Mouse (Mus musculus): ENCODE measurements around the gene Acadsb. TPM values are rescaled to one million over a fixed set of nuclear protein-coding genes. Genes with fewer than 3 reads are reported as not detected.
"Not testable (repeated sequence)": the region's sequence is repeated elsewhere in the genome, so short reads cannot be mapped to it uniquely, and the experiment has no call there.

Gene Acadsb
- polyA plus RNA-seq, 1 experiment from 2014 or later, result 84.0 TPM

DNA sequence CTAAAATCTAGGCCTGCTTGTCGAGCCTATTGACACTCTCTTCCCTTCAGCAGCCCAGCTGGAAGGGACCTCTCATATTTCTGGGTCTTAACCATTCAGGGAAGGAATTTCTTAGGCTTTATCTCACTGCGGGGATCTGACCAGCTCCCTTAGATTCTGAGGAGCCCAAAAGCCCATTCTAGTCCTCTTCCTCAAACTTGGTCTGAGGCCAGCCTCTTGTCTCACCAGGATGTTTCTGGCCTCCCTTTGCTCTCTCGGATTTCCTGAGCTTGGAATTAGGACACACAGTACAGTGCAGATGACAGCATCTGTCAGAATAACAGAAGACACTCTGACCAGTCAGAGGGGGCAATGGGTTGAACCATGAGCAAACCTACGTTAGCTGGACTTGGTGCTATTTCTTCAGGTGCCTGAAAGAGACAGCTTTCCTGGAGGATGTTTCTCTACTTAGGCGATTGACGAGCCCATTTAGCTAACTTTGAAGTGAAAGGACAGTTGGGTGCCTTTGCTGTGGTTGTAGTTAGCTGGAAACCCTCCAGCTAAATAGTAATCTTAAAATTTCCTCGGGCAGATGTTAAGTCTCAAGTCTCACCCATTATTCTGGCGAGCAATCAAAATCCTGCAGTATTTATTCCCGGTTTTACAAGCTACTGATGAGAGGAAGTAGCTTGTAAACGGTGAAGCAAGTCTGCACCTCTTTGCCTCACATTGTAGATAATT lies 980 bp downstream of the Acadsb start:
- Histone ChIP-seq H3K27ac (no peak overlapping the region), H3K27me3 (no peaks in the 10 kb centered on the region), H3K9me3 (no peaks in the 10 kb centered on the region), H3K4me3 (replicated peaks) (peak overlapping the region; percentile 79), H3K9ac (peak overlapping the region; percentile 62), H3K36me3 (replicated peaks) (no peaks in the 10 kb centered on the region; the same call in 1 of the 2 replicates), H3K4me2 (peak overlapping the region; percentile 65), H3K4me1 (peaks cover 20% of the 10 kb centered on the region)
- 68% methylated on average over 10 of the region's 10 CpGs for WGBS
- ATAC-seq (ENCODE audit: low FRiP score), result no peak

DNA sequence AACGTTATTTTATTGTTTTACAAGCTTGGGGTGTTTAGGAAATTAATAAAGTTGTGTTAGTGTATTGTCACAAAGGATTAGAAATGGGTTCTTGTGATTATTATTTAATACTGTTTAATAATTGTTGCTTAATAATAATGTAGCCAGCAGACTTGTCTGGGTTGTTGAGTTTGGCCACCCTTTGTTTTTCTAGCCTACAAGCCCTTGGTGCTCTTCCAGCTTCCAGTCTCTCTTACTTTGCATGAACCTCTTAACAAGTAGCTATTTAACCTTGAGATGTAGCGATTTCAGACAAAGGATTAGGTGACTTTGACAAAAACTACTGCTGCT lies 1.5 kb downstream of the Acadsb start:
- no peak overlapping the region for H3K4me3 ChIP-seq (replicated peaks)
- WGBS, result 83% methylated on average over 2 of the region's 2 CpGs
- H3K27ac ChIP-seq, result no peak overlapping the region
- no peaks in the 10 kb centered on the region for H3K27me3 ChIP-seq
- no peaks in the 10 kb centered on the region for H3K9me3 ChIP-seq
- H3K36me3 ChIP-seq (replicated peaks), result no peaks in the 10 kb centered on the region; the same call in 1 of the 2 replicates
- peaks cover 20% of the 10 kb centered on the region for H3K4me1 ChIP-seq
- no peak overlapping the region for H3K9ac ChIP-seq
- ATAC-seq (ENCODE audit: low FRiP score), result no peak
- H3K4me2 ChIP-seq, result no peak overlapping the region

DNA sequence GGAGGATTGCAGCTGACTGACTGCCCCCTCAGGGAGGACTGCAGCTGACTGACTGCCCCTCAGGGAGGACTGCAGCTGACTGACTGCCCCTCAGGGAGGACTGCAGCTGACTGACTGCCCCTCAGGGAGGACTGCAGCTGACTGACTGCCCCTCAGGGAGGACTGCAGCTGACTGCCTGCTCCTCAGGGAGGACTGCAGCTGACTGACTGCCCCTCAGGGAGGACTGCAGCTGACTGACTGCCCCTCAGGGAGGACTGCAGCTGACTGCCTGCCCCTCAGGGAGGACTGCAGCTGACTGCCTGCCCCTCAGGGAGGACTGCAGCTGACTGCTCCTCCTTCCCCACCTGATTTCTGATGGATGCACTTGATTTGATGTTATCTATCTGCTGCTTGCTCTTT lies 6.3 kb downstream of the Acadsb start:
- H3K9me3 ChIP-seq; H3K4me1 ChIP-seq; H3K4me3 ChIP-seq (replicated peaks); H3K36me3 ChIP-seq (replicated peaks); H3K27me3 ChIP-seq; H3K27ac ChIP-seq; ATAC-seq (ENCODE audit: low FRiP score); H3K9ac ChIP-seq; H3K4me2 ChIP-seq: not testable (repeated sequence)

DNA sequence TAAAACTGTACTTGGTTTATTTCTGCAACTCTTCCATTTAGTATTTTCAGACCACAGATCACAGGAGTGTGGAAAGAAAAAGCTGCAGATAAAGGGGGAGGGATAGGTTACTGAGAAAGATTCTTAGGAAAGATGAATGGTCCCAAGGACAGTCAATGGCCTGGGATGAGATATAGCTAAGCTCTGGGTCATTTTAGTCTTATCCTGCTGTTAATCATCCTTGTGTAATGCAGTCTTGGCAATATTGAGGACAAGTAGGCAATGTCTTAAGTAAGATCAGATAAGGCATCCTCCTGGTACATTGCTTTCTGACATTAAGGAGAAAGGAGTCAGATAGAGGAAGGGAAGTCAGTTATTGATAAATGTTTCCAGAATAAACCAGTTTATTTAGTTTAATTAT lies 7.2 kb downstream of the Acadsb start:
- Histone ChIP-seq H3K9me3 (no peaks in the 10 kb centered on the region), H3K27ac (no peak overlapping the region), H3K27me3 (no peaks in the 10 kb centered on the region), H3K4me1 (no peaks in the 10 kb centered on the region), H3K4me2 (no peak overlapping the region), H3K9ac (no peak overlapping the region), H3K4me3 (replicated peaks) (no peak overlapping the region), H3K36me3 (replicated peaks) (no peaks in the 10 kb centered on the region)
- ATAC-seq (ENCODE audit: low FRiP score), result no peak

DNA sequence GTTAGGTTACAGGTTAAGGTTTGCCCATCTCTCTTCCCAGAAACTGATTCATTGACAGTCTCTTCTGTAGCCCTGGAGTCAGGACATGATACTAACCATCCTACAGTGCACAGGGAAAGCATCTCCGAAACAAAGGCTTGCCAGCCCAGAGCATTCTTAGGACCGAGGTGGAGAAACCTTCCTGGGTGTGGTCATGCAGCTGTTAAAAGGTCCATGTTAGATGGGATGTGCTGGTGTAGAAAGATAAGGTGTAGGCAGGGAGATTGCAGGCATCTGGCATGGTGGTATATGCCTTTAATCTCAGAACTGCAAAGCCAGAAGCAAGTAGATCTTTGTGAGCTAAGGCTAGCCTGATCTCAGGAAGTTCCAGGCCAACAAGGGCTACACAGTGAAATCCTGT lies 14.5 kb downstream of the Acadsb start:
- ATAC-seq (ENCODE audit: low FRiP score), result no peak
- H3K9ac ChIP-seq, result no peak overlapping the region
- no peak overlapping the region for H3K4me2 ChIP-seq
- H3K27ac ChIP-seq, result no peak overlapping the region
- H3K27me3 ChIP-seq, result no peaks in the 10 kb centered on the region
- no peaks in the 10 kb centered on the region; the same call in none of the 2 replicates for H3K36me3 ChIP-seq (replicated peaks)
- WGBS, result 88% methylated on average over 2 of the region's 2 CpGs
- no peaks in the 10 kb centered on the region for H3K9me3 ChIP-seq
- H3K4me3 ChIP-seq (replicated peaks), result no peak overlapping the region
- no peaks in the 10 kb centered on the region for H3K4me1 ChIP-seq

DNA sequence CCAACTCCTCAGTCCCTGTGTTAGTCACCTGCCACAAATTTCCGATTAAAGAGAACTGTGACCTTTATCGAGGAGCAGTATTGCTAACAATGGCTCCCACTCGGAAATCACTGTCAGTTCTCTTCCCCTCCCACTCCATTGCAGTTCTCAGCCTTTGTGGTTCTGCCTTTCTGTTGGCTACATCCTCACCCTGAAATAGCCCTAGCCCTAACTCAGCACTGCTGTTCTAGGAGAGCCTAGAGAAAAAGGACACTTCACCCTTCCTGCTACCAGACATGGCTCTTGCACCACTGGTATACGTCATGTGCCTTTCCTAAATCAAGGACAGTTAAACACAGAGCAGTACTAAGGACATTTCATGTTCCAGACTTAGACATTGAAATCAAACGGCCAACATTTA lies 16.9 kb downstream of the Acadsb start:
- ATAC-seq (ENCODE audit: low FRiP score), result no peak
- Histone ChIP-seq H3K9ac (no peak overlapping the region), H3K27me3 (no peaks in the 10 kb centered on the region), H3K27ac (no peak overlapping the region), H3K4me2 (no peak overlapping the region), H3K9me3 (no peaks in the 10 kb centered on the region), H3K4me1 (no peaks in the 10 kb centered on the region), H3K4me3 (replicated peaks) (no peak overlapping the region), H3K36me3 (replicated peaks) (peaks cover 7% of the 10 kb centered on the region)
- 87% methylated on average over 5 of the region's 5 CpGs for WGBS

DNA sequence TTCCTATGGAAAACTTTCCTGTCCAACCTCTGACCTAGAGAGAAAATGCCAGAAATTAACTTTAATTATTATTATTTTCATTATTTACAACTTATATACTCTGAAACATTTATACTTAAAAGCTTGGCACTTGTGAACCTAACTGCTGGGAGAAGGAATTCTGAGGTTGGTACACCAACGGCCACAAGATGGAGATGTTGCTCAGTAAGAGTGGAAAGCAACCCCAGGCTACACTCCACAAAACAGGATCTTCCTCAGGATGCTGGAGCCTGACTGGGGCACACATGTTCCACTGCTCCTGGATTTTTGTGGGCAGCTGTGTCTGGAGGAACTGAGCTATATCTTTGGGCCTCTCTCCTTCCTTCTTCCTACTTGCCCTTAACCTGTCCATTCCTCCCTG lies 21.8 kb downstream of the Acadsb start:
- 7% methylated on average over 1 of the region's 1 CpGs for WGBS
- Histone ChIP-seq H3K27me3 (no peaks in the 10 kb centered on the region), H3K9ac (no peak overlapping the region), H3K27ac (no peak overlapping the region), H3K4me3 (replicated peaks) (no peak overlapping the region), H3K4me1 (no peaks in the 10 kb centered on the region), H3K4me2 (no peak overlapping the region), H3K36me3 (replicated peaks) (peaks cover 11% of the 10 kb centered on the region), H3K9me3 (no peaks in the 10 kb centered on the region)
- no peak for ATAC-seq (ENCODE audit: low FRiP score)

DNA sequence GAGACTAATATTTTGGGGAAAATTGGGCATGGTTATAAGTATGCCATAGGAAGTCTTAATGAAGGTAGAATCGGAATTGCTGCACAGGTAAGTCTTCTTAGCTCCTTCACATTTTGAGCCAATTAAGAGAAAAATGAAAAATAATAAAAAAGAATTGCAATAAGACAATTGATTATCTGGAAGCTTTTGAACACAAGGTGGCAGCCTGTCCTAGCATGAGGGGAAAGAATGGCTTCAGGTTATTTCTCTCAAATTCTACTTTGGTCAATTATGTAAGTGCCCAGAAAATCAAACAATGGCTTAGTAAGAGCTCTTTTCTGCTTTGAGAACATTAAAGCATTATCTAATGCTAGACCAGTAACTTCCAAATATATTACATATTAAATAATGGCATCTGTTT lies 23.9 kb downstream of the Acadsb start:
- Histone ChIP-seq H3K27ac (no peak overlapping the region), H3K4me1 (no peaks in the 10 kb centered on the region), H3K9ac (no peak overlapping the region), H3K4me3 (replicated peaks) (no peak overlapping the region), H3K27me3 (no peaks in the 10 kb centered on the region), H3K36me3 (replicated peaks) (peaks cover 11% of the 10 kb centered on the region; the same call in 1 of the 2 replicates), H3K9me3 (no peaks in the 10 kb centered on the region), H3K4me2 (no peak overlapping the region)
- no peak for ATAC-seq (ENCODE audit: low FRiP score)
- WGBS, result 73% methylated on average over 1 of the region's 1 CpGs

DNA sequence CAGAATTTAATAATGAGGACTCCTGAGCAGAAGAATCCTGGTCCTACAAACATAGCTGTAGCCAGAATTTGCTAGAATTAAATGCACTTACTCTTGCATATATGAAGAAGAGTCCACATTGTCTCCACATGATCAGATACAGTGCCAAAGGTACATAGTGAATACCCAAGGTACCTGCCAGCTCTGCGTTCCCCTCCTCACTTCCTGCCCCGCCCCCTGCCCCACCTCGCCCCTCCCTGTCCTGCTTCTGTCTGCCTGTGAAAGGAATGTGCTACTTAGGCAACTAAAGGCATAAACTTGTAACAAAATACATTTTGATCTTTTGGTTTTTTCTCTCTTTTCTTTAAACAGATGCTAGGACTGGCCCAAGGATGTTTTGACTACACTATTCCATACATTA lies 26.6 kb downstream of the Acadsb start:
- peaks cover 4% of the 10 kb centered on the region; the same call in 1 of the 2 replicates for H3K36me3 ChIP-seq (replicated peaks)
- WGBS, result 65% methylated on average over 3 of the region's 3 CpGs
- no peak overlapping the region for H3K9ac ChIP-seq
- ATAC-seq (ENCODE audit: low FRiP score), result no peak
- no peaks in the 10 kb centered on the region for H3K4me1 ChIP-seq
- H3K4me2 ChIP-seq, result no peak overlapping the region
- no peaks in the 10 kb centered on the region for H3K27me3 ChIP-seq
- no peaks in the 10 kb centered on the region for H3K9me3 ChIP-seq
- no peak overlapping the region for H3K27ac ChIP-seq
- H3K4me3 ChIP-seq (replicated peaks), result no peak overlapping the region

DNA sequence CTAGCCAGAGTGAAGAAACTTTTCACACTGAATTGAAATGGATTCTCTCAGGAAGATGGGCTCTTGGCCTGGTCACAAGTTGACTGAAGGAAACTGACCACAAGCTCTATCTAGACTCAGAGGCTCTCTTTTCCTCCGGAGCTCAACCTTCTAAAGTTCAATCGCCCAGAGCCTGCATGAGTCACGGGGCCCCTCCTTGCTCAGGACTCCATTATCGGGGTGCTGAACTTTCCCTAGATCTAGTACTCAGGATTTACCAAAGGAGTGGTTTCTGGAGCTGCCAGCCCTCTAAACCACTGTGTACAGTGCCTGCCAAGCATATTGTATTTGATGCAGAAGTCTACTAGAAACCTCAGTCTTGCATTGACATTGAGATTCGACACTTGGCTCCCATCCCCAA lies 46.3 kb downstream of the Acadsb start:
- Histone ChIP-seq H3K4me2 (no peak overlapping the region), H3K27ac (no peak overlapping the region), H3K27me3 (peaks cover 48% of the 10 kb centered on the region), H3K36me3 (replicated peaks) (no peaks in the 10 kb centered on the region), H3K4me3 (replicated peaks) (no peak overlapping the region), H3K4me1 (no peaks in the 10 kb centered on the region), H3K9ac (no peak overlapping the region), H3K9me3 (peaks cover under 1% of the 10 kb centered on the region; the same call in 1 of the 2 replicates)
- ATAC-seq (ENCODE audit: low FRiP score), result no peak
- 88% methylated on average over 5 of the region's 5 CpGs for WGBS

DNA sequence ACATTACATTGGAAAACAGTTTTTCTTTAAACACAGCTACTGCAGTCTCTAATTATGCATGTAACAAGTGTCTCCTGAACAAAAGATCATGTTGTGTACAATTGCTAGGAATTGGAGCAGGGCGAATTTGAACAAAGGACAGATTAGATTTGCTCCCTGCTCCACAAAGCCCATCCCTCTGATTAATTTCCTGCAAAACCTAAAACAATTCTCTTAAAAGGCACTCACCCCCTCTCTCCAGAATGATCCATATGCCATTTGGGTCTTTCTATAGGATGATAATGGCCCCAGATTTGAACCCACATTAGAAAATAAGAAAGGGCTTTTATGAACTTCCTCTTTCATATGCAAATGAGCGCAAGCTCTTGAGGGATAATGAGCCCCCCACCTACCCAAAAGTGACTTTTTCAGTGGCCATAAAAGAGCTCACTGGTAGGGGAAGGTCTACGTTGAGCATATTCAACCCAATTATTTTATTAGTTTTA lies 54.8 kb downstream of the Acadsb start:
- Histone ChIP-seq H3K4me3 (replicated peaks) (no peak overlapping the region), H3K9me3 (peaks cover 9% of the 10 kb centered on the region), H3K4me1 (peaks cover 24% of the 10 kb centered on the region), H3K27me3 (peaks cover 88% of the 10 kb centered on the region), H3K4me2 (no peak overlapping the region), H3K36me3 (replicated peaks) (no peaks in the 10 kb centered on the region), H3K27ac (no peak overlapping the region), H3K9ac (no peak overlapping the region)
- ATAC-seq (ENCODE audit: low FRiP score), result peak; percentile 89
- 5% methylated on average over 3 of the region's 3 CpGs for WGBS

DNA sequence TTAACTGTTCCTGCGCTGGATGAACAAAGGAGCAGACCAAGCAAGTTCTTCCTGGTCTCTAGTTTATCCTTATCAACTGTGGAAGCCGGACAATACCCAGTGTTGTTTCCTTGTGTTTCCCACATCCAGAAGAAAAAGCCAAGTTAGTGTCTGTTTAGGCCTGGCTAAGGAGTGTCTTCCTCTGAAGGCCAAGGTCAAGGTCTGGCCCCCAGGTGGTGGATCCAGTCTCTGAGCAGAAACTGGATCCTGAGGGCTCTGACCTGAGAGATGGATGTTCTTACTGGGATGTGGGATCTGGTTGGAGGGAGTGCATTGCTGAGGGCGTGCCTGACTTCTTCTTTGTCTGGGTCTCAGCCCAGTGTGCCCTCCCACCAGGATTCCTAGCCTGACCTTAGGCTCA lies 55.3 kb downstream of the Acadsb start:
- H3K36me3 ChIP-seq (replicated peaks), result no peaks in the 10 kb centered on the region
- peaks cover 9% of the 10 kb centered on the region for H3K9me3 ChIP-seq
- H3K4me1 ChIP-seq, result peaks cover 24% of the 10 kb centered on the region
- no peak overlapping the region for H3K27ac ChIP-seq
- 9% methylated on average over 3 of the region's 3 CpGs for WGBS
- ATAC-seq (ENCODE audit: low FRiP score), result peak; percentile 39
- H3K9ac ChIP-seq, result no peak overlapping the region
- H3K4me3 ChIP-seq (replicated peaks), result no peak overlapping the region
- peaks cover 88% of the 10 kb centered on the region for H3K27me3 ChIP-seq
- no peak overlapping the region for H3K4me2 ChIP-seq

DNA sequence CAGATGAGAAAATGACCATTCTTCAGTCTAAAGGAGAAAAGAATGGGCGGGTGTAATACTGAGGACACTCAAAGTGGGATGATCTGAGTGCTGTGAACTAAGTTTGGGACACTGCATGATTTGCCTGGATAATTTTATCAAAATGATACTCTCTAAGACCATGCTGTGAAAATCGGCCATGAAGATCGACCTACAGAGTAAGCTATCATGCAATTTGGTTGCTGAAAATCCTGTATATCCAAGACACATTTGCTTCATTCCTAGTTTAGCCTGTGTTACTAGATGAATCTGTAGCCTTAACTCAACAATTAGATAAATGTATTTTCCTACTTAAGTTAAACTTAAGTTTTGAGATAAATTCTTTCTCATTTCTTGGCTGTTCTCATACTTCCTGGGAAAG lies 56.9 kb downstream of the Acadsb start:
- H3K9ac ChIP-seq, result no peak overlapping the region
- H3K27ac ChIP-seq, result no peak overlapping the region
- no peak overlapping the region for H3K4me3 ChIP-seq (replicated peaks)
- no peaks in the 10 kb centered on the region for H3K36me3 ChIP-seq (replicated peaks)
- WGBS, result 91% methylated on average over 3 of the region's 3 CpGs
- ATAC-seq (ENCODE audit: low FRiP score), result no peak
- no peak overlapping the region for H3K4me2 ChIP-seq
- peaks cover 24% of the 10 kb centered on the region for H3K4me1 ChIP-seq
- peaks cover 82% of the 10 kb centered on the region for H3K27me3 ChIP-seq
- peaks cover 2% of the 10 kb centered on the region; the same call in 1 of the 2 replicates for H3K9me3 ChIP-seq

All from forebrain, embryonic 12.5 days (tissue).